9 mouse cellular contexts compared by ENCODE assay signal in genomic region chr4:155042606-155043288, GRCm38 (mm10). TPM values are rescaled to one million over a fixed set of nuclear protein-coding genes. Genes with fewer than 3 reads are reported as not detected.
DNase-seq lines count a peak whose midpoint lies in the region; ATAC-seq and TF ChIP-seq lines count a peak whose summit lies in the region.
"Had no signal": no experiment of that assay in that cellular context is flagged by ENCODE, and none has a peak within 500 bp of the region (broad histone marks: within the 10 kb centered on the region; RNA-seq: fewer than 3 reads in every experiment).

No protein-coding gene starts in this region.

- peaks cover 5% of the 10 kb centered on the region; the same call in 1 of the 2 replicates for H3K4me1 ChIP-seq in heart, embryonic 11.5 days (ENCODE audit: control insufficient read depth, insufficient read depth, low read length)
- no peaks in the 10 kb centered on the region for H3K4me1 ChIP-seq in limb, embryonic 14.5 days (ENCODE audit: control insufficient read depth, insufficient read depth, low read length)

- no peaks in the 10 kb centered on the region for H3K9me3 ChIP-seq in heart, embryonic 11.5 days (replicated peaks; ENCODE audit: control insufficient read depth, low read length)
- no peaks in the 10 kb centered on the region for H3K9me3 ChIP-seq in limb, embryonic 14.5 days (ENCODE audit: control insufficient read depth, low read length)

- peaks cover 71% of the 10 kb centered on the region for H3K27me3 ChIP-seq in heart, embryonic 11.5 days (ENCODE audit: control insufficient read depth, insufficient read depth, low read length)
- H3K27me3 ChIP-seq in limb, embryonic 14.5 days (ENCODE audit: control insufficient read depth, insufficient read depth, low read length) = peaks cover 52% of the 10 kb centered on the region

- TF ChIP-seq POLR2A in limb, embryonic 14.5 days (IDR thresholded peaks at IDR 0.05; ENCODE audit: borderline replicate concordance, extremely low read depth, insufficient read depth, insufficient read length) = no peak

- no peak overlapping the region for H3K9ac ChIP-seq in heart, embryonic 11.5 days (ENCODE audit: low read depth, low read length)
- peak overlapping the region; percentile 46 for H3K9ac ChIP-seq in limb, embryonic 14.5 days (ENCODE audit: low read depth, low read length, severe bottlenecking)

- no peak for DNase-seq in heart, adult 18-20 months
- peak; percentile 21 for DNase-seq in thymus, postnatal 4 days
- no peak for DNase-seq in thymus, postnatal 0 days (ENCODE audit: low spot score)
- no peak for DNase-seq in limb, embryonic 14.5 days (ENCODE audit: low spot score)
- DNase-seq in embryo, embryonic 10 days (ENCODE audit: low spot score) = no peak
- DNase-seq in spleen, postnatal 10 days (ENCODE audit: low spot score in 2 of 2) = no peak
- DNase-seq in embryo, embryonic 11 days = no peak

- WGBS in heart, embryonic 11.5 days (ENCODE audit: insufficient replicate concordance) = 3% methylated on average over 65 of the region's 65 CpGs
- 2% methylated on average over 55 of the region's 65 CpGs for WGBS in limb, embryonic 14.5 days

- H3K4me3 ChIP-seq in heart, embryonic 11.5 days (ENCODE audit: low read depth, low read length) = peak overlapping the region; percentile 32
- peak overlapping the region; percentile 37 for H3K4me3 ChIP-seq in limb, embryonic 14.5 days (replicated peaks; ENCODE audit: low read length)

- no peaks in the 10 kb centered on the region for H3K36me3 ChIP-seq in heart, embryonic 11.5 days (ENCODE audit: control insufficient read depth, insufficient read depth, low read length)
- no peaks in the 10 kb centered on the region for H3K36me3 ChIP-seq in limb, embryonic 14.5 days (ENCODE audit: control insufficient read depth, insufficient read depth, low read length)

- ATAC-seq in heart, embryonic 11.5 days (replicated peaks; ENCODE audit: insufficient number of reproducible peaks, low FRiP score, low TSS enrichment) = no peak
- ATAC-seq in limb, embryonic 14.5 days (ENCODE audit: low FRiP score, low read depth) = no peak

- H3K27ac ChIP-seq in heart, embryonic 11.5 days (ENCODE audit: low read depth, low read length) = no peak overlapping the region
- H3K27ac ChIP-seq in limb, embryonic 14.5 days (replicated peaks; ENCODE audit: low read depth, low read length) = no peak overlapping the region

- H3K4me2 ChIP-seq in heart, embryonic 11.5 days = peak overlapping the region; percentile 58
- peak overlapping the region; percentile 64 for H3K4me2 ChIP-seq in limb, embryonic 14.5 days (replicated peaks; ENCODE audit: low read depth, low read length, severe bottlenecking)

RNA-seq across cellular contexts. Expression of gene Plch2, which starts 13.8 kb away (rescaled TPM):
- 0.13 and 0.30 TPM in 2 replicates for polyA plus RNA-seq in heart, embryonic 11.5 days (2014; fragmentation: Nextera tagmentation; extraction: Ambion mirVana)
- under 1 TPM in 1 of 2 experiments, not detected in 1; 0.28 TPM for total RNA-seq in heart, adult 18-20 months (2021)
- 0.67 and 0.74 TPM in 2 replicates for polyA plus RNA-seq in thymus, postnatal 0 days (2015; fragmentation: Nextera tagmentation; extraction: Ambion mirVana)
- 11.4 and 15.1 TPM in 2 replicates for polyA plus RNA-seq in limb, embryonic 14.5 days (2012; rRNA removed)
- polyA plus RNA-seq in limb, embryonic 14.5 days (2014; fragmentation: Nextera tagmentation; extraction: Ambion mirVana) = 9.9 and 10.6 TPM in 2 replicates
- total RNA-seq: liver, adult 2 months had no signal

RNA-seq across cellular contexts. Expression of gene Pex10, which starts 24.1 kb away (rescaled TPM):
- 4.1 and 9.9 TPM in 2 replicates for polyA plus RNA-seq in heart, embryonic 11.5 days (2014; fragmentation: Nextera tagmentation; extraction: Ambion mirVana)
- total RNA-seq in heart, adult 18-20 months (2021) = 10 to 100 TPM; 20.7 to 22.0 TPM
- polyA plus RNA-seq in thymus, postnatal 0 days (2015; fragmentation: Nextera tagmentation; extraction: Ambion mirVana) = 15.9 and 16.3 TPM in 2 replicates
- 24.4 and 28.0 TPM in 2 replicates for polyA plus RNA-seq in limb, embryonic 14.5 days (2012; rRNA removed)
- 6.7 and 9.0 TPM in 2 replicates for polyA plus RNA-seq in limb, embryonic 14.5 days (2014; fragmentation: Nextera tagmentation; extraction: Ambion mirVana)

RNA-seq across cellular contexts. Expression of gene Rer1, which starts 43.4 kb away (rescaled TPM):
- polyA plus RNA-seq in heart, embryonic 11.5 days (2014; fragmentation: Nextera tagmentation; extraction: Ambion mirVana) = 148 TPM in 2 replicates
- total RNA-seq in heart, adult 18-20 months (2021) = 10 to 100 TPM; 72.0 to 75.8 TPM
- polyA plus RNA-seq in thymus, postnatal 0 days (2015; fragmentation: Nextera tagmentation; extraction: Ambion mirVana) = 184 and 189 TPM in 2 replicates
- 121 and 129 TPM in 2 replicates for polyA plus RNA-seq in limb, embryonic 14.5 days (2012; rRNA removed)
- polyA plus RNA-seq in limb, embryonic 14.5 days (2014; fragmentation: Nextera tagmentation; extraction: Ambion mirVana) = 173 and 175 TPM in 2 replicates

RNA-seq across cellular contexts. Expression of gene Morn1, which starts 43.6 kb away (rescaled TPM):
- 2.5 and 2.9 TPM in 2 replicates for polyA plus RNA-seq in heart, embryonic 11.5 days (2014; fragmentation: Nextera tagmentation; extraction: Ambion mirVana)
- 1 to 10 TPM; 1.0 to 2.3 TPM for total RNA-seq in heart, adult 18-20 months (2021)
- 2.7 and 2.9 TPM in 2 replicates for polyA plus RNA-seq in thymus, postnatal 0 days (2015; fragmentation: Nextera tagmentation; extraction: Ambion mirVana)
- 6.5 and 7.9 TPM in 2 replicates for polyA plus RNA-seq in limb, embryonic 14.5 days (2012; rRNA removed)
- polyA plus RNA-seq in limb, embryonic 14.5 days (2014; fragmentation: Nextera tagmentation; extraction: Ambion mirVana) = 4.5 and 4.7 TPM in 2 replicates
